ENCODE assay signal across 16 mouse cellular contexts in genomic region chr5:139706496-139706895, GRCm38 (mm10).
"Had no signal": no experiment of that assay in that cellular context is flagged by ENCODE, and none has a peak within 500 bp of the region (broad histone marks: within the 10 kb centered on the region; RNA-seq: fewer than 3 reads in every experiment).

No protein-coding gene starts in this region.

- DNase-seq: heart, postnatal 10 days; heart, postnatal 14 days; heart, postnatal 36 days; heart, postnatal 4 days; kidney, adult 11 months; kidney, adult 18-20 months; kidney, adult 2 months; kidney, adult 8-10 months; kidney, adult 9 months; kidney, postnatal 10 days; kidney, postnatal 14 days; kidney, postnatal 25 days; kidney, postnatal 36 days; kidney, postnatal 4 days; layer of hippocampus, adult 9-11 months; layer of hippocampus, postnatal 36 days had no signal
